Mouse (Mus musculus) neural tube, embryonic 15.5 days (tissue): Measurements from ENCODE around the gene Lrmda. TPM values are rescaled to one million over a fixed set of nuclear protein-coding genes. Genes with fewer than 3 reads are reported as not detected.
A peak's percentile ranks its signal among the peaks of the same experiment; 100 is the strongest.

Experiments used
- ATAC-seq: fragments of 200-750 bp; cut with Nextera tagmentation; 2 replicates; pipeline ENCODE4 v1.8.0; 2017; ENCODE audit warnings: mild to moderate bottlenecking, moderate TSS enrichment, moderate library complexity; ENCODE audit not compliant: low FRiP score
- H3K27ac ChIP-seq: fragments of 300-500 bp; sonication (generic); replicated peaks from 2 replicates; pipeline ENCODE4 v1.5.1; 2015; ENCODE audit warnings: mild to moderate bottlenecking, inconsistent platforms
- H3K27me3 ChIP-seq: fragments of 300-500 bp; sonication (generic); replicated peaks from 2 replicates; pipeline ENCODE4 v1.6.1; 2015; ENCODE audit warnings: inconsistent platforms
- H3K36me3 ChIP-seq: fragments of 300-500 bp; sonication (generic); 2 replicates; pipeline ENCODE4 v1.6.1; 2015; ENCODE audit warnings: inconsistent platforms
- H3K4me1 ChIP-seq: fragments of 300-500 bp; sonication (generic); 2 replicates; pipeline ENCODE4 v1.6.1; 2015; ENCODE audit warnings: inconsistent platforms
- H3K4me2 ChIP-seq: fragments of 300-500 bp; sonication (generic); 2 replicates; pipeline ENCODE4 v1.6.1; 2015; ENCODE audit warnings: inconsistent platforms, mild to moderate bottlenecking, moderate library complexity
- H3K4me3 ChIP-seq: fragments of 300-500 bp; sonication (generic); replicated peaks from 2 replicates; pipeline ENCODE4 v1.5.1; 2015; ENCODE audit warnings: mild to moderate bottlenecking, inconsistent platforms
- H3K9ac ChIP-seq: fragments of 300-500 bp; sonication (generic); replicated peaks from 2 replicates; pipeline ENCODE4 v1.6.1; 2015; ENCODE audit warnings: mild to moderate bottlenecking, inconsistent platforms
- H3K9me3 ChIP-seq: fragments of 300-500 bp; sonication (generic); replicated peaks from 2 replicates; pipeline ENCODE4 v1.6.1; 2016; ENCODE audit warnings: inconsistent platforms
- whole genome bisulfite sequencing: fragments of 180-500 bp; shearing (Covaris S2); methylation state at CpG from one replicate; pipeline ENCODE4 v1.1.7; 2015; ENCODE audit warnings: mixed read lengths; 5-methylcytosine and 5-hydroxymethylcytosine counted together
- polyA plus RNA-seq: library from polyadenylated mRNA; unstranded; fragments of >200 nt; fragmentation: Nextera tagmentation; extraction: Ambion mirVana; gene quantifications from 2 replicates; pipeline ENCODE4 v1.2.1, GENCODE M21; 2015

The Lrmda gene
- polyA plus RNA-seq, 1 experiment from 2014 or later, result 0.68 TPM

- no peak overlapping the region for H3K4me2 ChIP-seq
- no peaks in the 10 kb centered on the region for H3K9me3 ChIP-seq
- peaks cover 10% of the 10 kb centered on the region for H3K4me1 ChIP-seq
- no peak overlapping the region for H3K9ac ChIP-seq
- WGBS, result 67% methylated on average over 9 of the region's 9 CpGs
- H3K27ac ChIP-seq, result no peak overlapping the region
- no peak; the same call in 1 of the 2 replicates for ATAC-seq
- H3K4me3 ChIP-seq, result no peak overlapping the region
- H3K36me3 ChIP-seq, result no peaks in the 10 kb centered on the region
- no peaks in the 10 kb centered on the region for H3K27me3 ChIP-seq
These were observed 911.1 kb downstream of the Lrmda start for GRCm38 (mm10) chr14:22930488-22931046.

GRCm38 (mm10) chr14:22931114-22931822 is 911.8 kb downstream of the Lrmda start:
- H3K4me2 ChIP-seq, result no peak overlapping the region
- WGBS, result 80% methylated on average over 4 of the region's 4 CpGs
- H3K9ac ChIP-seq, result no peak overlapping the region
- no peak overlapping the region for H3K4me3 ChIP-seq
- no peaks in the 10 kb centered on the region for H3K9me3 ChIP-seq
- no peaks in the 10 kb centered on the region for H3K27me3 ChIP-seq
- H3K4me1 ChIP-seq, result peaks cover 10% of the 10 kb centered on the region
- no peaks in the 10 kb centered on the region for H3K36me3 ChIP-seq
- peak overlapping the region; percentile 52 for H3K27ac ChIP-seq
- ATAC-seq, result no peak

GRCm38 (mm10) chr14:22936701-22937100 is 917.2 kb downstream of the Lrmda start:
- Histone ChIP-seq H3K27ac (no peak overlapping the region), H3K36me3 (no peaks in the 10 kb centered on the region), H3K4me1 (no peaks in the 10 kb centered on the region), H3K4me3 (no peak overlapping the region), H3K9me3 (no peaks in the 10 kb centered on the region), H3K27me3 (no peaks in the 10 kb centered on the region), H3K9ac (no peak overlapping the region), H3K4me2 (no peak overlapping the region)
- no peak for ATAC-seq
- 82% methylated on average over 3 of the region's 3 CpGs for WGBS

- H3K36me3 ChIP-seq, result no peaks in the 10 kb centered on the region
- WGBS, result 57% methylated on average over 2 of the region's 2 CpGs
- H3K9ac ChIP-seq, result no peak overlapping the region
- no peak overlapping the region for H3K4me3 ChIP-seq
- ATAC-seq, result no peak
- H3K9me3 ChIP-seq, result no peaks in the 10 kb centered on the region
- H3K27me3 ChIP-seq, result no peaks in the 10 kb centered on the region
- H3K4me1 ChIP-seq, result no peaks in the 10 kb centered on the region
- H3K27ac ChIP-seq, result no peak overlapping the region
- H3K4me2 ChIP-seq, result no peak overlapping the region
These were observed 921.1 kb downstream of the Lrmda start for GRCm38 (mm10) chr14:22940576-22940975.

- Histone ChIP-seq H3K4me1 (no peaks in the 10 kb centered on the region), H3K27me3 (no peaks in the 10 kb centered on the region), H3K4me2 (no peak overlapping the region), H3K9me3 (no peaks in the 10 kb centered on the region), H3K27ac (no peak overlapping the region), H3K36me3 (no peaks in the 10 kb centered on the region), H3K4me3 (no peak overlapping the region), H3K9ac (no peak overlapping the region)
- WGBS, result 50% methylated on average over 2 of the region's 2 CpGs
- ATAC-seq, result no peak
These were observed 923.1 kb downstream of the Lrmda start for GRCm38 (mm10) chr14:22942569-22942968.

- Histone ChIP-seq H3K27me3 (no peaks in the 10 kb centered on the region), H3K4me3 (no peak overlapping the region), H3K9me3 (no peaks in the 10 kb centered on the region), H3K4me2 (no peak overlapping the region), H3K36me3 (no peaks in the 10 kb centered on the region), H3K9ac (no peak overlapping the region), H3K4me1 (no peaks in the 10 kb centered on the region), H3K27ac (no peak overlapping the region)
- ATAC-seq, result no peak
These were observed 930.0 kb downstream of the Lrmda start for GRCm38 (mm10) chr14:22949466-22949865.

- Histone ChIP-seq H3K9me3 (no peaks in the 10 kb centered on the region), H3K4me3 (no peak overlapping the region), H3K36me3 (no peaks in the 10 kb centered on the region), H3K27me3 (no peaks in the 10 kb centered on the region), H3K9ac (no peak overlapping the region), H3K4me1 (no peaks in the 10 kb centered on the region), H3K27ac (no peak overlapping the region), H3K4me2 (no peak overlapping the region)
- ATAC-seq, result no peak
- WGBS, result 88% methylated on average over 1 of the region's 1 CpGs
These were observed 933.5 kb downstream of the Lrmda start for GRCm38 (mm10) chr14:22952981-22953380.

- ATAC-seq, result no peak
- Histone ChIP-seq H3K27me3 (no peaks in the 10 kb centered on the region), H3K4me2 (no peak overlapping the region), H3K4me3 (no peak overlapping the region), H3K4me1 (no peaks in the 10 kb centered on the region), H3K27ac (no peak overlapping the region), H3K9me3 (no peaks in the 10 kb centered on the region), H3K36me3 (no peaks in the 10 kb centered on the region), H3K9ac (no peak overlapping the region)
- WGBS, result 87% methylated on average over 1 of the region's 1 CpGs
These were observed 940.7 kb downstream of the Lrmda start for GRCm38 (mm10) chr14:22960166-22960565.

- ATAC-seq, result no peak
- WGBS, result 47% methylated on average over 9 of the region's 9 CpGs
These were observed 945.5 kb downstream of the Lrmda start for GRCm38 (mm10) chr14:22964796-22965660.

GRCm38 (mm10) chr14:22968705-22969104 is 949.2 kb downstream of the Lrmda start:
- WGBS, result 47% methylated on average over 5 of the region's 5 CpGs
- Histone ChIP-seq H3K9me3 (no peaks in the 10 kb centered on the region), H3K9ac (no peak overlapping the region), H3K36me3 (no peaks in the 10 kb centered on the region), H3K27me3 (no peaks in the 10 kb centered on the region), H3K4me1 (no peaks in the 10 kb centered on the region), H3K27ac (no peak overlapping the region), H3K4me3 (no peak overlapping the region), H3K4me2 (no peak overlapping the region)
- no peak for ATAC-seq

More at GRCm38 (mm10) chr14:22964796-22965660, 945.5 kb downstream of the Lrmda start:
- Histone ChIP-seq H3K9me3 (no peaks in the 10 kb centered on the region), H3K4me1 (no peaks in the 10 kb centered on the region), H3K27ac (no peak overlapping the region), H3K36me3 (no peaks in the 10 kb centered on the region), H3K4me3 (no peak overlapping the region), H3K4me2 (no peak overlapping the region), H3K27me3 (no peaks in the 10 kb centered on the region), H3K9ac (no peak overlapping the region)

GRCm38 (mm10) chr14:22986736-22987135 is 967.2 kb downstream of the Lrmda start:
- Histone ChIP-seq H3K4me1 (no peaks in the 10 kb centered on the region), H3K9ac (no peak overlapping the region), H3K9me3 (no peaks in the 10 kb centered on the region), H3K4me2 (no peak overlapping the region), H3K27me3 (no peaks in the 10 kb centered on the region), H3K36me3 (no peaks in the 10 kb centered on the region), H3K27ac (no peak overlapping the region), H3K4me3 (no peak overlapping the region)
- WGBS, result 54% methylated on average over 2 of the region's 2 CpGs
- no peak for ATAC-seq
